26 mouse cellular contexts compared by ENCODE assay signal in the genomic region with DNA sequence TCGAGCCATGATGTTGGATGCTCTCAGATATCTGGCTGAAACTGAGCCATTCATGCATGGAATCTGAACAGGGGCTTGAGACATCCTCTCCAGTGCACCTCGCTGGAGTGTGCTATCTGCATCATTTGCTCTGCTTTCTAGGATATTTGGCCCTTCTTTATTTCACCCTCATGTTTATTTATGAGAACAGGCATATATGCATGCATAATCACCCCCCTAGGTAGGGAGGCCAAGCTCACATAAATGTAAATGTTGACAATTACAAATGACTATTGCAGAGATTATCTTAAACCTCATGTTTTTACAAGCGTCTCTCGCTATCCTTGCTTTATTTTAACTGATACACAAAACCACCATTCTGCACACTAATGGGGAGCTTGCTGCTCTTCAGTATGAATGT. TPM values are rescaled to one million over a fixed set of nuclear protein-coding genes. Genes with fewer than 3 reads are reported as not detected.
"Had no signal": no experiment of that assay in that cellular context is flagged by ENCODE, and none has a peak within 500 bp of the region (broad histone marks: within the 10 kb centered on the region; RNA-seq: fewer than 3 reads in every experiment).

No protein-coding gene starts in this region.

- H3K9me3 ChIP-seq: kidney, embryonic 15.5 days; liver, embryonic 13.5 days had no signal

- ATAC-seq: midbrain, embryonic 16.5 days had no signal

- H3K36me3 ChIP-seq: kidney, embryonic 15.5 days; liver, embryonic 13.5 days had no signal

- H3K9ac ChIP-seq: kidney, embryonic 15.5 days; liver, embryonic 13.5 days had no signal

- H3K27me3 ChIP-seq: kidney, embryonic 15.5 days; liver, embryonic 13.5 days had no signal

- H3K27ac ChIP-seq: kidney, embryonic 15.5 days; left cerebral cortex, adult 2 months; liver, embryonic 13.5 days; stomach, postnatal 0 days had no signal

- H3K4me2 ChIP-seq: kidney, embryonic 15.5 days; liver, embryonic 13.5 days had no signal

- DNase-seq: kidney, adult 8-10 months; kidney, postnatal 10 days; kidney, postnatal 36 days; layer of hippocampus, postnatal 36 days; liver, embryonic 13.5 days; lung, adult 2 months; lung, postnatal 14 days; lung, postnatal 4 days; right cerebral cortex, adult 18-20 months; right cerebral cortex, postnatal 14 days; right cerebral cortex, postnatal 4 days; thymus, adult 2 months; thymus, postnatal 14 days; thymus, postnatal 4 days had no signal

- H3K4me1 ChIP-seq: kidney, embryonic 15.5 days; liver, embryonic 13.5 days had no signal

- H3K4me3 ChIP-seq: kidney, embryonic 15.5 days; left cerebral cortex, adult 2 months; liver, embryonic 13.5 days; myocyte had no signal

RNA-seq across cellular contexts. Expression of gene Pabpc6, which starts 21.9 kb away (rescaled TPM):
- polyA plus RNA-seq: kidney, embryonic 15.5 days; limb, embryonic 11.5 days; limb, embryonic 14.5 days; liver, adult 2 months; liver, embryonic 13.5 days; liver, embryonic 16.5 days; lung, adult 2 months; lung, embryonic 16.5 days; midbrain, embryonic 16.5 days; myocyte; neural tube, embryonic 14.5 days; stomach, embryonic 14.5 days; stomach, postnatal 0 days had no signal
